ENCODE assay signal across 10 mouse cellular contexts in genomic region chr4:54331588-54332211, GRCm38 (mm10).
DNase-seq lines count a peak whose midpoint lies in the region; ATAC-seq and TF ChIP-seq lines count a peak whose summit lies in the region.
"Had no signal": no experiment of that assay in that cellular context is flagged by ENCODE, and none has a peak within 500 bp of the region (broad histone marks: within the 10 kb centered on the region; RNA-seq: fewer than 3 reads in every experiment).

No protein-coding gene starts in this region.

- 43% methylated on average over 12 of the region's 12 CpGs for WGBS in limb, embryonic 10.5 days
- 34% methylated on average over 12 of the region's 12 CpGs for WGBS in stomach, embryonic 16.5 days
- 43% methylated on average over 12 of the region's 12 CpGs for WGBS in cerebellum, adult 2 months

- no peak overlapping the region for H3K4me3 ChIP-seq in embryonic fibroblast, embryonic 13.5 days (ENCODE audit: insufficient read depth, low read length)
- H3K4me3 ChIP-seq in limb, embryonic 10.5 days = no peak overlapping the region
- no peak overlapping the region for H3K4me3 ChIP-seq in stomach, embryonic 16.5 days (replicated peaks; ENCODE audit: low read length)
- no peak overlapping the region for H3K4me3 ChIP-seq in cerebellum, adult 2 months (replicated peaks; ENCODE audit: insufficient read depth, low read depth, low read length)

- H3K9ac ChIP-seq in stomach, embryonic 16.5 days (ENCODE audit: low read length) = no peak overlapping the region

- H3K27me3 ChIP-seq in limb, embryonic 10.5 days (ENCODE audit: low read depth, poor library complexity, severe bottlenecking) = no peaks in the 10 kb centered on the region
- no peaks in the 10 kb centered on the region for H3K27me3 ChIP-seq in stomach, embryonic 16.5 days (ENCODE audit: control insufficient read depth, insufficient read depth, low read length)
- no peaks in the 10 kb centered on the region for H3K27me3 ChIP-seq in cerebellum, adult 2 months (ENCODE audit: control insufficient read depth, insufficient read depth, low read length)
- H3K27me3 ChIP-seq: Patski had no signal

- intact Hi-C loops in left cerebral cortex, postnatal 10 days (cut with DNase I) = loop anchor here (5.0 kb wide), 1 partner anchor 616 kb away; the partner anchor contains the start of gene Zfp462

- ATAC-seq in stomach, embryonic 16.5 days (ENCODE audit: insufficient read depth, low FRiP score) = peak; percentile 37; the same call in 1 of the 2 replicates
- ATAC-seq: Patski had no signal

- H3K4me1 ChIP-seq in embryonic fibroblast, embryonic 13.5 days (ENCODE audit: control insufficient read depth, insufficient read depth, low read length) = no peaks in the 10 kb centered on the region; the same call in 1 of the 2 replicates
- peaks cover 18% of the 10 kb centered on the region for H3K4me1 ChIP-seq in limb, embryonic 10.5 days
- peaks cover 9% of the 10 kb centered on the region for H3K4me1 ChIP-seq in stomach, embryonic 16.5 days (ENCODE audit: control insufficient read depth, insufficient read depth, low read length)
- H3K4me1 ChIP-seq in cerebellum, adult 2 months (ENCODE audit: control insufficient read depth, insufficient read depth, low read length) = no peaks in the 10 kb centered on the region

- TF ChIP-seq CTCF in embryonic fibroblast, embryonic 13.5 days (IDR thresholded peaks at IDR 0.05; ENCODE audit: borderline replicate concordance, insufficient read depth, low read length) = no peak
- TF ChIP-seq CTCF in cerebellum, adult 2 months (IDR thresholded peaks at IDR 0.05; ENCODE audit: borderline replicate concordance, insufficient read depth, low read depth, low read length) = no peak

- no peaks in the 10 kb centered on the region for H3K9me3 ChIP-seq in limb, embryonic 10.5 days (replicated peaks)
- no peaks in the 10 kb centered on the region for H3K9me3 ChIP-seq in stomach, embryonic 16.5 days (replicated peaks; ENCODE audit: control insufficient read depth, low read length)

- H3K4me2 ChIP-seq in stomach, embryonic 16.5 days (ENCODE audit: low read depth, low read length) = no peak overlapping the region; the same call in 1 of the 2 replicates

- peak; percentile 19 for DNase-seq in lung, postnatal 10 days
- DNase-seq in lung, postnatal 14 days = no peak
- DNase-seq in limb, embryonic 10.5 days (ENCODE audit: low spot score) = peak; percentile 47
- DNase-seq in T-cell, adult 2 months (ENCODE audit: low spot score) = no peak
- no peak for DNase-seq in left cerebral cortex, postnatal 10 days (ENCODE audit: extremely low spot score in 1 of 2, low spot score in 2 of 2)
- DNase-seq in cerebellum, adult 2 months = no peak
- DNase-seq: gastrocnemius, postnatal 25 days had no signal

- H3K36me3 ChIP-seq in limb, embryonic 10.5 days = no peaks in the 10 kb centered on the region
- no peaks in the 10 kb centered on the region for H3K36me3 ChIP-seq in stomach, embryonic 16.5 days (ENCODE audit: control insufficient read depth, insufficient read depth, low read length)

- no peak for TF ChIP-seq POLR2A in embryonic fibroblast, embryonic 13.5 days (IDR thresholded peaks at IDR 0.05; ENCODE audit: low read depth, low read length)
- TF ChIP-seq POLR2A in cerebellum, adult 2 months (IDR thresholded peaks at IDR 0.05; ENCODE audit: borderline replicate concordance, insufficient read depth, low read length) = no peak

- peak overlapping the region; percentile 49; the same call in 1 of the 2 replicates for H3K27ac ChIP-seq in embryonic fibroblast, embryonic 13.5 days (ENCODE audit: insufficient read depth, low read length)
- H3K27ac ChIP-seq in limb, embryonic 10.5 days = peak overlapping the region; percentile 85
- H3K27ac ChIP-seq in stomach, embryonic 16.5 days (ENCODE audit: low read length) = no peak overlapping the region
- no peak overlapping the region for H3K27ac ChIP-seq in cerebellum, adult 2 months (ENCODE audit: insufficient read depth, low read length)

Comparison
In these comparisons a context has a peak if more than half of its experiments do, and no peak if none do; other contexts are left out.
1. DNase-seq: peak in lung, postnatal 10 days (single experiment) and limb, embryonic 10.5 days (single experiment); none in lung, postnatal 14 days (single experiment), T-cell, adult 2 months (single experiment), left cerebral cortex, postnatal 10 days (0 of 2) and cerebellum, adult 2 months (0 of 2).
2. H3K27ac ChIP-seq: peak in embryonic fibroblast, embryonic 13.5 days (single experiment) and limb, embryonic 10.5 days (single experiment); none in stomach, embryonic 16.5 days (single experiment) and cerebellum, adult 2 months (single experiment).